8 mouse cellular contexts compared by ENCODE assay signal in genomic region chr11:105282460-105282859, GRCm38 (mm10). TPM values are rescaled to one million over a fixed set of nuclear protein-coding genes. Genes with fewer than 3 reads are reported as not detected.
DNase-seq lines count a peak whose midpoint lies in the region; ATAC-seq and TF ChIP-seq lines count a peak whose summit lies in the region.

No protein-coding gene starts in this region.

- no peaks in the 10 kb centered on the region for H3K9me3 ChIP-seq in limb, embryonic 14.5 days (ENCODE audit: control insufficient read depth, low read length)

- 6% methylated on average over 2 of the region's 2 CpGs for WGBS in limb, embryonic 14.5 days

- peak overlapping the region; percentile 65 for H3K27ac ChIP-seq in limb, embryonic 14.5 days (replicated peaks; ENCODE audit: low read depth, low read length)

- H3K4me3 ChIP-seq in limb, embryonic 14.5 days (replicated peaks; ENCODE audit: low read length): no peak overlapping the region

- no peak overlapping the region for H3K4me2 ChIP-seq in limb, embryonic 14.5 days (replicated peaks; ENCODE audit: low read depth, low read length, severe bottlenecking)

- peak; percentile 24 for DNase-seq in cerebellum, adult 9-11 months
- no peak for DNase-seq in cerebellum, adult 11 months
- DNase-seq in embryo, embryonic 10.5 days (ENCODE audit: low spot score): peak; percentile 79
- peak; percentile 65 for DNase-seq in heart, adult 8-10 months (ENCODE audit: low spot score)
- peak; percentile 81 for DNase-seq in limb, embryonic 14.5 days (ENCODE audit: low spot score)
- no peak for DNase-seq in right cerebral cortex, adult 18-20 months
- DNase-seq in thymus, adult 18-20 months: no peak

- no peaks in the 10 kb centered on the region for H3K27me3 ChIP-seq in limb, embryonic 14.5 days (ENCODE audit: control insufficient read depth, insufficient read depth, low read length)

- no peak overlapping the region for H3K9ac ChIP-seq in limb, embryonic 14.5 days (ENCODE audit: low read depth, low read length, severe bottlenecking)

- no peak for TF ChIP-seq POLR2A in limb, embryonic 14.5 days (IDR thresholded peaks at IDR 0.05; ENCODE audit: borderline replicate concordance, extremely low read depth, insufficient read depth, insufficient read length)

- peaks cover 54% of the 10 kb centered on the region for H3K36me3 ChIP-seq in limb, embryonic 14.5 days (ENCODE audit: control insufficient read depth, insufficient read depth, low read length)

- ATAC-seq in limb, embryonic 14.5 days (ENCODE audit: low FRiP score, low read depth): peak; percentile 69
- ATAC-seq in monocyte, adult 5-6 weeks (replicated peaks; ENCODE audit: insufficient number of reproducible peaks, low FRiP score, low TSS enrichment, poor library complexity, severe bottlenecking): no peak

- peaks cover 17% of the 10 kb centered on the region for H3K4me1 ChIP-seq in limb, embryonic 14.5 days (ENCODE audit: control insufficient read depth, insufficient read depth, low read length)

RNA-seq across cellular contexts. Expression of gene Mrc2, which starts 10.0 kb away (rescaled TPM):
- 10 to 100 TPM in 3 of 4 experiments, 1 to 10 TPM in 1; 9.8 to 13.3 (median 13.0) TPM for total RNA-seq in heart, adult 8-10 months (2022)
- 98.5 and 125 TPM in 2 replicates for polyA plus RNA-seq in limb, embryonic 14.5 days (2012; rRNA removed)
- polyA plus RNA-seq in limb, embryonic 14.5 days (2014; fragmentation: Nextera tagmentation; extraction: Ambion mirVana): 26.4 and 27.5 TPM in 2 replicates
- 0.11 to 0.58 TPM (median 0.38 TPM) in 3 replicates for total RNA-seq in monocyte, adult 5-6 weeks (2017)

Comparison
In these comparisons a context has a peak if more than half of its experiments do, and no peak if none do; other contexts are left out.
1. DNase-seq: peak in cerebellum, adult 9-11 months (single experiment), embryo, embryonic 10.5 days (single experiment), heart, adult 8-10 months (single experiment) and limb, embryonic 14.5 days (single experiment); none in cerebellum, adult 11 months (single experiment), right cerebral cortex, adult 18-20 months (single experiment) and thymus, adult 18-20 months (0 of 2).